Mouse (Mus musculus): ENCODE measurements around the gene Peli3. TPM values are rescaled to one million over a fixed set of nuclear protein-coding genes. Genes with fewer than 3 reads are reported as not detected.
A peak's percentile ranks its signal among the peaks of the same experiment; 100 is the strongest.
"Not testable (repeated sequence)": the region's sequence is repeated elsewhere in the genome, so short reads cannot be mapped to it uniquely, and the experiment has no call there.

Gene Peli3
- 3.8 and 4.6 TPM in 2 replicates for polyA plus RNA-seq (2016; fragmentation: Nextera tagmentation; extraction: Ambion mirVana)

DNA sequence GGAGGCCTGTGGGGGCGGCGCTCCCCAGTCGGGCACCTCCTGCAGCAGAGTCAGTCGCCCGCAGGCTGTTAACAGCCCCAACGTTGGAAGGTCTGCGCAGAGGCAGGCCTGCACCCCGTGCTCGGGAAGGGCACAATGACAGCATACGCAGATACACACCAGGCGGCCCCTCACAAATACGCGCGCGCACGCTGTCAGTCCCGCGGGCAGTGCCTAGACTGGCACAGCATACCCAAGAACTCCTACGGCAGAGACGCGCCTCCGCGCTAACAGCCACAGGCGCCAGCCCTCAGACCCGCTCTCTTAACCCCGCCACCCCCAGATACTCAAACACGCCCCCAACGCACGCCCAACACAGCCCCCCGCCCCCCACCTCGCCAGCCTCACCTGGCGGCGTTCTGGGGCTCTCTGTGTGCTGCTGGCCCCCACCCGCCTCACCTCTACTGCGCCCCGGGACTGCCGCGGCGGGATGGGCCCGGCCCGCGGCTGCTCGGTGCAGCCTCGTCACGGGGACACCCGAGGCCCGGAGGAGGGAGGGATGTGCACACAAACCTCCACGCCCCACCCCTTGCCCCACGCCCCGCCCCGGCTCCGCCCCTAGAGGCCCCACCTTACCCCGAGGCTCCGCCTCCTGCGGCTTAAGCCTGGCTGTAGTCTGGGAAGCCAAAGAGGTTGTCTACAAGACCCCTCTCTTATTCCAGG is at the start of gene Peli3:
Gene Peli3, minus strand, starts transcription at position 577 of the 702 bp plus-strand sequence.
- Histone ChIP-seq H3K9me3 (no peaks in the 10 kb centered on the region), H3K4me1 (peaks cover 6% of the 10 kb centered on the region), H3K4me2 (replicated peaks) (peak within 1 kb of the TSS; percentile 98), H3K36me3 (no peaks in the 10 kb centered on the region), H3K27ac (replicated peaks) (peak within 1 kb of the TSS; percentile 30; the same call in 1 of the 2 replicates), H3K4me3 (peak within 1 kb of the TSS; percentile 68), H3K9ac (replicated peaks) (peak within 1 kb of the TSS; percentile 71), H3K27me3 (peaks cover 23% of the 10 kb centered on the region)
- WGBS, result under 1% methylated on average over 50 of the region's 55 CpGs
- peak; percentile 96 for ATAC-seq (ENCODE audit: low FRiP score, low read depth)

DNA sequence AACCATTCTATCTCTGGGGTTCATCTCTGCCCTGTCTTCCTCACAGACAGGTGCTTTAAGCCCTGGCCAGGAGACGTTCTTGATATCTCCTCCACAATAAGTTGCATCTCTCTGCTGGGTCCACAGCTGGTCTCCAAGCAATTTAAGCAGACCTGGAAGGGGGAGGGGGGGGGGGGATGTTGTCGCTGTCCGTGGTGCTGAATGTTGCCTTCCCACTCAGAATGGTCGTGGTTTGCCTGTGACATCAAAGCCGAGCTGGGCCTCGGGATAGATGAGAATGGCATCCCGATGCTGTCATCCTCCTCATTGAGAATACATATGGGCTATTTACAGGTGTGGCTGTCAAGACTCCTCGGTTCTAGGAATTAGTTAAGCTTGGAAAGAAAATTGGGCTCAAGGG is 49.4 kb upstream of the Peli3 start:
- Histone ChIP-seq H3K27ac (replicated peaks) (no peak overlapping the region), H3K27me3 (peaks cover 87% of the 10 kb centered on the region), H3K4me1 (peaks cover 16% of the 10 kb centered on the region; the same call in 1 of the 2 replicates), H3K4me2 (replicated peaks) (no peak overlapping the region), H3K9me3 (no peaks in the 10 kb centered on the region), H3K4me3 (no peak overlapping the region), H3K36me3 (no peaks in the 10 kb centered on the region), H3K9ac (replicated peaks) (no peak overlapping the region)
- no peak for ATAC-seq (ENCODE audit: low FRiP score, low read depth)
- WGBS, result 16% methylated on average over 8 of the region's 8 CpGs

DNA sequence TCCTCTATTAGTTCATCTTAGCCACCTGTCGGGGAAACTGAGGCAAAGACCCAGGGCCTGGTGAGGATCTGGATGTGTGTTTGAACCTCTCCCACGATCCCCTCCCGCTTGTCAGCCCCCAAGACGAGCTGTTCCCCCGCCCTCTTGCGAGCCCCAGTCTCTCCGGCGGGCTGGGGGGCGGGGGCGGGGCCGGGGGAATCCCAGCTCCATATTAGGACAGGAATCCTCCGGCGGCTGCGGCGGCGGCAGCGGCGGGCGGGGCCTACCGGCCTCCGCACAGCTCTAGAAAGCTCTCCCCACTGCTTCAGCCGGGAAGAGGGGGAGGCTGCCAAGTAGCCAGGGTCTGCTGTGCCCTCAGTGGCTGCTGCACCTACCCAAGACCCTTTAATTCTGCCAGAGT is 47.8 kb upstream of the Peli3 start:
- Histone ChIP-seq H3K9me3 (no peaks in the 10 kb centered on the region), H3K4me3 (peak overlapping the region; percentile 46), H3K9ac (replicated peaks) (no peak overlapping the region), H3K36me3 (no peaks in the 10 kb centered on the region), H3K27me3 (peaks cover 93% of the 10 kb centered on the region), H3K4me1 (peaks cover 16% of the 10 kb centered on the region; the same call in 1 of the 2 replicates), H3K27ac (replicated peaks) (no peak overlapping the region), H3K4me2 (replicated peaks) (peak overlapping the region; percentile 57)
- WGBS, result under 1% methylated on average over 22 of the region's 22 CpGs
- ATAC-seq (ENCODE audit: low FRiP score, low read depth), result 0 out of 2 replicates have a peak, but pooled peaks have one; percentile 41

DNA sequence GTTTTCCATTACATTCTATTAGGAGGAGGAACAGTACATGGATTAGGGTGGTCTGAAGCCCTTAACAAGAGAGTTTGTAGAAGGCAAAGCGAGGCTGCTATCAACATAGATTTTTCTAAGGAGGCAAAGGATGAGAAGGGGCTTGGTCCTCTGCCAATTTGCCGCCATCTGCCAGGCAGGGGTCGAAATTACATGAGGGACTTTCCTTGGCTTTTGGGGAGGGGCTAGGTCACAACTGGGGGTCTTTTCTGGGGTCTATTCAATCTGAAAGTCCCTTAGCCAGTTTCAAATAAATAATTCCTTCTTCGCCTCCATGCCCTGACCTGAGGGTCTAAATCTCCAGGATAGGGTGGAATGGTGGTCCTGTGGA is 47.3 kb upstream of the Peli3 start, which contains the start of gene Npas4:
Gene Npas4, minus strand, starts transcription at position 61 of the 370 bp plus-strand sequence.
- Histone ChIP-seq H3K4me3 (peak within 1 kb of the TSS; percentile 46), H3K9me3 (no peaks in the 10 kb centered on the region), H3K36me3 (no peaks in the 10 kb centered on the region), H3K27me3 (peaks cover 98% of the 10 kb centered on the region), H3K4me2 (replicated peaks) (peak within 1 kb of the TSS; percentile 57), H3K27ac (replicated peaks) (no peak within 1 kb of the TSS), H3K4me1 (peaks cover 16% of the 10 kb centered on the region; the same call in 1 of the 2 replicates), H3K9ac (replicated peaks) (peak within 1 kb of the TSS; percentile 51)
- 16% methylated on average over 4 of the region's 4 CpGs for WGBS
- ATAC-seq (ENCODE audit: low FRiP score, low read depth), result 0 out of 2 replicates have a peak, but pooled peaks have one; percentile 38

DNA sequence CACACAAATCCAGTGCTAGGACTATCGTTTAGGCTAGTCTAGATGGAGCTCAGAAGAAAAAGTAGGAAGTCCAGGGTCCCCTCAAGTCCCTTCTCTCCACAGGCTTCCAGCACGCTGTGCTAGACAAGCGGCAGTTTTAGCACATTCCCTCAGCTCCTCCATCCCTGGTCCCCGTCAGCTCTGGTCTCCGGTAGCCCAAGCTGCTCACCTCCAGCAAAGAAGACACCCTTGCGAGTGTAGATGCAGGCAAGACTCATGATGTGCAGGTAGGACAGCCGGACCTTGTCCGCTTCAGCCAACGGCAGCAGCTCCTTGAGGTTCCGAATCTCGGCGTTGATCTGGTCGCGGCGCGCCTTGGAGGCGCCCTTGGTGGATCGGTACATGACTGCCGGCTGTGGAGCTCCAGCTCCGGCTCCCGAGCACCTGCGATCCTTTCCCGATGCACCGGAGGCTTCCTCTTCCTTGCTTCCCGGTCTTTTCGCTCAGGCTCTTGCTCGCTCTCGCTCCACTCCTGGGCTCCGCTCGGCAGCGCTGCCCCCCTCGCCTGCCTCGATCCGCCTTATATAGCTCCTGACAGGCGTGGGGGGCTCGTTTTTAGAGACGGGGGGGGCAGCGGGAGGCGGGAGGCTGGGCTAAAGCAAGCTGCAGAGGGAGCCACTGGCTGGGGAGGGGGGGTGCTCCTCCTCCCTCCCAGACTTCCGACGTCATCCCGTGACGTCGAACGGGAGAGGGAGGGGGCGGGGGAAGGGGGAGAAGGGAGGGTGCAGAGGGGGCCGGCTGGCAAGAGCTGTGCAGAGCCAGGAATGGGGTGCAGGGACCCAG is 46.7 kb upstream of the Peli3 start:
- H3K9me3 ChIP-seq, result no peaks in the 10 kb centered on the region
- no peak for ATAC-seq (ENCODE audit: low FRiP score, low read depth)
- no peaks in the 10 kb centered on the region for H3K36me3 ChIP-seq
- 15% methylated on average over 47 of the region's 47 CpGs for WGBS
- H3K4me2 ChIP-seq (replicated peaks), result peak overlapping the region; percentile 57
- peaks cover 98% of the 10 kb centered on the region for H3K27me3 ChIP-seq
- H3K27ac ChIP-seq (replicated peaks), result no peak overlapping the region
- peak overlapping the region; percentile 51 for H3K9ac ChIP-seq (replicated peaks)
- H3K4me3 ChIP-seq, result peak overlapping the region; percentile 46
- peaks cover 16% of the 10 kb centered on the region; the same call in 1 of the 2 replicates for H3K4me1 ChIP-seq

DNA sequence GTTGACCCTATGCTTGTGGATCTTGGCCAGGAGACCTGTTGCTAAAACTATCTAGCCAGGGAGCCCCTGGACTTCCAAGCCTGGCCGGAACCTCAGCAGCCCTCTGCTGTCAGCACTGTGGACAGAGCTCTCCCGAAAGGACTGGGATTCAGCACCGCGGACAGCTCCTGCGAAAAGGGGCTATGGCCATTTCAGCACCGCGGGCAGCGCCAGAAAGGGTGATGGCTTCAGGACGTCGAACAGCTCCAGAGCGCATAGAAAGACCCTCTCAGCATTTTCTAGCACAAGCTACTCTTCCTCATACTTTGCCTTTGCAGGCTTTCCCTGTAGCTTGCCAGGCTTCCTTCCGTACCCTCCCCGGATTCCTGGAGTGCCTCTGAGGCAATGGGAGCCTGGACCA is 46.1 kb upstream of the Peli3 start:
- no peak overlapping the region for H3K27ac ChIP-seq (replicated peaks)
- H3K4me2 ChIP-seq (replicated peaks), result peak overlapping the region; percentile 57
- H3K9me3 ChIP-seq, result no peaks in the 10 kb centered on the region
- WGBS, result 2% methylated on average over 13 of the region's 13 CpGs
- ATAC-seq (ENCODE audit: low FRiP score, low read depth), result no peak
- peaks cover 16% of the 10 kb centered on the region; the same call in 1 of the 2 replicates for H3K4me1 ChIP-seq
- H3K36me3 ChIP-seq, result no peaks in the 10 kb centered on the region
- H3K9ac ChIP-seq (replicated peaks), result no peak overlapping the region
- H3K27me3 ChIP-seq, result peaks cover 100% of the 10 kb centered on the region
- H3K4me3 ChIP-seq, result peak overlapping the region; percentile 46

DNA sequence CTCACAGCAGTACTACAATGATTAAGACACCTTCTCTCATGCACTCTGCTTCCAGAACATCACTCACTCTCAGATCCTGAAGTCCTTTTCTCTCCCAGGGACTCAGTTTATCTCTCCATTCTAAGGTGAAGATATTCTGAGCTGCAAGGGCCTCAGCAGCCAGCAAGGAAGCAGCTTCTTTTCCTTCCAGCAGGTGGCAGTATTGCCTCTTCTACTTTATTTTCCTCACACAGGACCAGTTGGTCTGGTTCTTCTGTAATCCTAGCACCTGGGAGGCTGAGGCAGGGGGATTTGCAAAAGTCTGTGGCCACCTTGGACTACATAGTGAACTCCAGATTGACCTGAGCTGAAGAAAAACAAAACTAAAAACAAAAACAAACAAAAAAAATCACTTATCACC is 38.8 kb upstream of the Peli3 start:
- Histone ChIP-seq H3K27ac (replicated peaks) (no peak overlapping the region), H3K27me3 (peaks cover 47% of the 10 kb centered on the region), H3K4me2 (replicated peaks) (no peak overlapping the region), H3K9me3 (no peaks in the 10 kb centered on the region), H3K4me3 (no peak overlapping the region), H3K4me1 (no peaks in the 10 kb centered on the region), H3K9ac (replicated peaks) (no peak overlapping the region), H3K36me3 (no peaks in the 10 kb centered on the region)
- ATAC-seq (ENCODE audit: low FRiP score, low read depth), result no peak

DNA sequence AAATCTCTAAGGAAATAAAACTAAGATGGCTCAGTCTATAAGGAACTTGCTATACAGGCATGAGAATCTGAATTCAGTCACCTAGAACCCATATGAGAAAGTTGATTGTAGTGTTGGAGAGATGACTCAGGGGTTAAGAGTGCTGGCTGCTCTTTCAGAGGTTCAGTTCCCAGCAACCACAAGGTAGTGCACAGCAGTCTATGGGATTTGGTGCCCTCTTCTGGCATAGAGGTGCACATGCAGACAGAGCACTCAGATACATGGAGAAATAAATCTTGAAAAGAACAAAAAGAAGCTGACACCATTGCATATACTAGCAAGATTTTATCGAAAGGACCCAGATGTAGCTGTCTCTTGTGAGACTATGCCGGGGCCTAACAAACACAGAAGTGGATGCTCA is 25.3 kb upstream of the Peli3 start:
- H3K4me3 ChIP-seq, result no peak overlapping the region
- H3K36me3 ChIP-seq, result peaks cover 36% of the 10 kb centered on the region
- peaks cover 2% of the 10 kb centered on the region; the same call in 1 of the 2 replicates for H3K4me1 ChIP-seq
- H3K9ac ChIP-seq (replicated peaks), result no peak overlapping the region
- no peak overlapping the region for H3K27ac ChIP-seq (replicated peaks)
- ATAC-seq (ENCODE audit: low FRiP score, low read depth), result no peak
- no peak overlapping the region for H3K4me2 ChIP-seq (replicated peaks)
- no peaks in the 10 kb centered on the region for H3K9me3 ChIP-seq
- 92% methylated on average over 2 of the region's 2 CpGs for WGBS
- no peaks in the 10 kb centered on the region for H3K27me3 ChIP-seq

DNA sequence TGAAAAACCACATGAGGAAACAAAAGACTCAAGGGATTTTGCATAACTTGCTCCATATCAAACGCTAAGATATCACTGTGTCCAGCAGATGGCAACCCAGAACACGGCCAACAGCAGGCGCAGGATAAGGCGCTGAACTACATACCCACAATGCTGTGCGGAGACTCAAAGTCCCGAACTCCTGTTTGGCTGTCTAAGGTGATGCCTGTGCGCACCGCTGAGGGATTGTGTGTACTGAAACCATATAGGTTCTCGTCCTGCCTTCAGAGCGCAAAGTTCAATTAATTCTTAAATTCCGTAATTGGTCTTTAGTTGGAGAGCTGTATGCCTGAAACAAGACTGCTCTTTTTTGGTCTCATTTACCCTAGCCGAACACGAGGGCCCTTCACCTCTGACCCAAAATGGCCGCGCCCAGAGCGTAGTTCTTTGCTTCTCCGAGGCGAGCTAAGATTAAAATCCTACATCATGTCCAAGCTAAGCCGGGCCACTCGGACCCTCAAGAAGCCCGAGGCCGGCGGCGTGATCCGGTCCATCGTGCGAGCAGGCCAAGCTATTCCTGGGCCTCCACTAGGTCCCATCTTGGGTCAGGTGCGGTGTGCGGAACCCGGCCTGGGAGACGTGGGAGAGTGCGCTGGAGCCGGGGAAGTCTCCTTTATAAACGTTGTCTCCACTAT is 19.1 kb upstream of the Peli3 start, which contains the start of gene Mrpl11:
Gene Mrpl11, plus strand, starts transcription at position 220 of the 674 bp plus-strand sequence.
- WGBS, result under 1% methylated on average over 34 of the region's 34 CpGs
- Histone ChIP-seq H3K9ac (replicated peaks) (peak within 1 kb of the TSS; percentile 80), H3K4me1 (peaks cover 8% of the 10 kb centered on the region), H3K36me3 (peaks cover 27% of the 10 kb centered on the region), H3K4me2 (replicated peaks) (peak within 1 kb of the TSS; percentile 83), H3K27ac (replicated peaks) (peak within 1 kb of the TSS; percentile 78), H3K9me3 (no peaks in the 10 kb centered on the region), H3K4me3 (peak within 1 kb of the TSS; percentile 85), H3K27me3 (peaks cover 5% of the 10 kb centered on the region; the same call in 1 of the 2 replicates)
- ATAC-seq (ENCODE audit: low FRiP score, low read depth), result peak; percentile 94

DNA sequence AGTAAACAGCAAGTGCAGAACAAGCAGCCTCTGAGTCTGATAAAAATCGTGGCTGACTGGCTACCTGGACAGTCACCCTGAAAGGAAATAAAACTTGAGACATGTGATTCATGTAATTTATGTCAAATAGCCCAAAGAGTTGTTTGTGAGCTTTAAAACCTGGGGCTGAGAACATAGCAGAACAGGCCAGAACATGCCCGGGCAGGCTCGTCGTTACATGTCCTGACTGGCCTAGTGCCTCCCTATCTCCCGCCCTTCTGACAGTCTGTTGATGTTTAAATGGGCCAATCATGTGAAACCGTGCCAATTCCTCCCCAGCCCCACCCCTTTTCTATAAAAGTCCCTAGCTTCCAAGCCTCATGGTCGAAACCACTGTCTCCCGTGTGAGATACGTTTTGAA is 5.7 kb upstream of the Peli3 start:
- not testable (repeated sequence) for H3K4me2 ChIP-seq (replicated peaks); H3K36me3 ChIP-seq; H3K4me1 ChIP-seq; H3K4me3 ChIP-seq; H3K9ac ChIP-seq (replicated peaks); H3K27ac ChIP-seq (replicated peaks); ATAC-seq (ENCODE audit: low FRiP score, low read depth); H3K9me3 ChIP-seq; H3K27me3 ChIP-seq
- WGBS, result 87% methylated on average over 9 of the region's 9 CpGs

DNA sequence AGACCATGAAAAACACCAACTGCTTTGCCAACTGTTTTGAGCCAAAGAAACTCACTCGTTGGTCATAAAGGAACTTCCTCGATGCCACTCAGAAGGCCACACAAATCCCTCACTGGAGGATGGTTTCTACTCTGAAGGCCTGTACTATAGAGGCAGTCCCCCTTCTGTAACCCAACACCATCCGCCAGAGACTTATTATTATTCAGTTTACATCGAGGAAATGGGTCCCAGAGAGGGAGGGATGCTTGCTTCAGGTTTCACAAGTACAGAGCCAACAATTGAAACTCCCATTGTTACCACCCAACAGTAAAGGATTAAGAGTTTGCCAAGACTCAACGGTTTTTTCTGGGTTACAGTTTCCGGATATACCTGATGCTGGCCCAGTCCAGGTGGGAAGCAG is 2.6 kb upstream of the Peli3 start:
- Histone ChIP-seq H3K27me3 (peaks cover 22% of the 10 kb centered on the region), H3K9me3 (no peaks in the 10 kb centered on the region), H3K36me3 (no peaks in the 10 kb centered on the region), H3K27ac (replicated peaks) (no peak overlapping the region), H3K9ac (replicated peaks) (no peak overlapping the region), H3K4me3 (no peak overlapping the region), H3K4me1 (peaks cover 6% of the 10 kb centered on the region), H3K4me2 (replicated peaks) (no peak overlapping the region)
- WGBS, result 45% methylated on average over 6 of the region's 6 CpGs
- ATAC-seq (ENCODE audit: low FRiP score, low read depth), result no peak
